In genomic region chr4:154070896-154071295, GRCm38 (mm10) we compare ENCODE assay signal across 8 mouse cellular contexts. TPM values are rescaled to one million over a fixed set of nuclear protein-coding genes. Genes with fewer than 3 reads are reported as not detected.
DNase-seq lines count a peak whose midpoint lies in the region; ATAC-seq and TF ChIP-seq lines count a peak whose summit lies in the region.

No protein-coding gene starts in this region.

- WGBS in midbrain, embryonic 13.5 days: 3% methylated on average over 5 of the region's 5 CpGs

- H3K4me1 ChIP-seq in CH12.LX (ENCODE audit: control insufficient read depth in 1 of 2, insufficient read depth in 2 of 2): 0 out of 4 replicates have a peak, but pooled peaks cover 0 to 3% of the 10 kb centered on the region in 2 experiments
- peaks cover 4% of the 10 kb centered on the region; the same call in 1 of the 2 replicates for H3K4me1 ChIP-seq in midbrain, embryonic 13.5 days (replicated peaks)

- H3K79me2 ChIP-seq in CH12.LX (replicated peaks; ENCODE audit: control insufficient read depth, extremely low read depth, insufficient read depth, poor library complexity, severe bottlenecking): no peaks in the 10 kb centered on the region

- peaks cover 59 to 86% of the 10 kb centered on the region in 2 experiments for H3K36me3 ChIP-seq in CH12.LX (replicated peaks in 1 of 2; ENCODE audit: control insufficient read depth in 1 of 2, insufficient read depth in 1 of 2, low read length in 1 of 2)
- no peaks in the 10 kb centered on the region for H3K36me3 ChIP-seq in midbrain, embryonic 13.5 days

- no peak for TF ChIP-seq EP300 in CH12.LX (IDR thresholded peaks at IDR 0.05; ENCODE audit: low read length)

- no peak for DNase-seq in gastrocnemius, adult 2 months
- DNase-seq in gastrocnemius, postnatal 36 days: no peak
- peak; percentile 25 for DNase-seq in CH12.LX (ENCODE audit: extremely low read depth)
- DNase-seq in c-Kit-positive CD71-positive TER-119-negative erythroid progenitor cells, embryonic 14.5 days (ENCODE audit: low read depth): peak; percentile 42
- DNase-seq in kidney, adult 9 months: peak; percentile 44
- DNase-seq in natural killer cell, adult 2 months (ENCODE audit: low spot score in 2 of 2): no peak
- no peak for DNase-seq in layer of hippocampus, adult 11-12 months (ENCODE audit: low spot score)

- no peaks in the 10 kb centered on the region for H3K9me3 ChIP-seq in CH12.LX (replicated peaks; ENCODE audit: low read length)
- no peaks in the 10 kb centered on the region for H3K9me3 ChIP-seq in midbrain, embryonic 13.5 days

- TF ChIP-seq POLR2A in CH12.LX (IDR thresholded peaks at IDR 0.05; ENCODE audit: low read depth, low read length): no peak

- in situ Hi-C loops in CH12.LX (cut with MboI; ENCODE audit: low pct_ligation_motif_present, low pct_unique_long_range_greater_than_20kb, low sequenced_read_pairs): no loop called here

- no peak overlapping the region for H3K4me3 ChIP-seq in gastrocnemius, adult 2 months
- H3K4me3 ChIP-seq in CH12.LX (replicated peaks in 1 of 3; ENCODE audit: low read depth in 2 of 3, low read length in 2 of 3, poor library complexity in 1 of 3): no peak overlapping the region
- no peak overlapping the region for H3K4me3 ChIP-seq in midbrain, embryonic 13.5 days (replicated peaks)

- H3K4me2 ChIP-seq in CH12.LX (ENCODE audit: insufficient read depth, low read depth, poor library complexity, severe bottlenecking): no peak overlapping the region
- H3K4me2 ChIP-seq in midbrain, embryonic 13.5 days (replicated peaks): no peak overlapping the region; the same call in 1 of the 2 replicates

- H3K9ac ChIP-seq in CH12.LX (ENCODE audit: insufficient read depth, low read depth): no peak overlapping the region
- H3K9ac ChIP-seq in midbrain, embryonic 13.5 days (replicated peaks): no peak overlapping the region

- no peak overlapping the region for H3K27ac ChIP-seq in gastrocnemius, adult 2 months
- no peak overlapping the region for H3K27ac ChIP-seq in CH12.LX (ENCODE audit: insufficient read depth, low read depth)
- no peak overlapping the region for H3K27ac ChIP-seq in midbrain, embryonic 13.5 days

- intact Hi-C loops in gastrocnemius, adult 2 months (cut with DNase I): no loop called here
- intact Hi-C loops in gastrocnemius, postnatal 36 days (cut with DNase I): no loop called here

- no peaks in the 10 kb centered on the region for H3K27me3 ChIP-seq in CH12.LX (replicated peaks)
- peaks cover 42% of the 10 kb centered on the region for H3K27me3 ChIP-seq in midbrain, embryonic 13.5 days

- 0 out of 2 replicates have a peak, but pooled peaks have one; percentile 37 for ATAC-seq in midbrain, embryonic 13.5 days

- TF ChIP-seq RAD21 in CH12.LX (IDR thresholded peaks at IDR 0.05; ENCODE audit: low read depth, low read length): peak; percentile 41

- TF ChIP-seq CTCF in gastrocnemius, adult 2 months (IDR thresholded peaks at IDR 0.05): peak; percentile 9; the same call in 1 of the 2 replicates
- peak in 1 of 2 experiments; percentile 51; a peak in 2 of 4 replicates for TF ChIP-seq CTCF in CH12.LX (conservative IDR thresholded peaks at IDR 0.05 in 1 of 2, IDR thresholded peaks at IDR 0.05 in 1 of 2; ENCODE audit: low read depth in 2 of 2, low read length in 2 of 2)

- dilution Hi-C loops in CH12.LX (cut with MboI; ENCODE audit: extremely low pct_ligation_motif_present, extremely low pct_unique_long_range_greater_than_20kb, low sequenced_read_pairs): no loop called here

TF ChIP-seq in CH12.LX, 34 proteins besides CTCF, POLR2A, EP300 and RAD21:
- TF ChIP-seq SMC3 (IDR thresholded peaks at IDR 0.05; ENCODE audit: low read depth, low read length) (peak; percentile 38), MAX (IDR thresholded peaks at IDR 0.05; ENCODE audit: low read length) (no peak), GABPA (IDR thresholded peaks at IDR 0.05; ENCODE audit: insufficient replicate concordance, low read depth, low read length) (no peak), NELFE (IDR thresholded peaks at IDR 0.05; ENCODE audit: low read depth, low read length) (no peak)

RNA-seq across cellular contexts. Expression of gene Ccdc27, which starts 28.4 kb away (rescaled TPM):
- not detected for total RNA-seq in gastrocnemius, adult 2 months (2021)
- not detected for total RNA-seq in gastrocnemius, postnatal 36 days (2021)
- total RNA-seq in CH12.LX (2012; rRNA removed) (not detected in 2 replicates), CH12.LX (2014; rRNA removed) (not detected in 2 replicates)
- polyA plus RNA-seq in CH12.LX (2012; ENCODE audit: insufficient read length, low read depth): not detected in 2 replicates
- polyA plus RNA-seq in midbrain, embryonic 13.5 days (2015; fragmentation: Nextera tagmentation; extraction: Ambion mirVana): not detected in 2 replicates

RNA-seq across cellular contexts. Expression of gene Smim1, which starts 44.9 kb away (rescaled TPM):
- 1 to 10 TPM; 2.0 to 2.3 TPM for total RNA-seq in gastrocnemius, adult 2 months (2021)
- 1 to 10 TPM; 2.0 to 2.6 TPM for total RNA-seq in gastrocnemius, postnatal 36 days (2021)
- total RNA-seq in CH12.LX (2012; rRNA removed) (1.7 and 2.3 TPM in 2 replicates), CH12.LX (2014; rRNA removed) (not detected in 2 replicates)
- polyA plus RNA-seq in CH12.LX (2012; ENCODE audit: insufficient read length, low read depth): 0.15 and 0.16 TPM in 2 replicates
- 4.7 and 6.1 TPM in 2 replicates for polyA plus RNA-seq in midbrain, embryonic 13.5 days (2015; fragmentation: Nextera tagmentation; extraction: Ambion mirVana)

RNA-seq across cellular contexts. Expression of gene Lrrc47, which starts 59.4 kb away (rescaled TPM):
- 10 to 100 TPM; 24.4 to 29.0 TPM for total RNA-seq in gastrocnemius, adult 2 months (2021)
- 10 to 100 TPM; 20.4 to 20.9 TPM for total RNA-seq in gastrocnemius, postnatal 36 days (2021)
- total RNA-seq in CH12.LX (2012; rRNA removed): 35.0 and 40.1 TPM in 2 replicates
- total RNA-seq in CH12.LX (2014; rRNA removed): 16.3 and 16.7 TPM in 2 replicates
- polyA plus RNA-seq in CH12.LX (2012; ENCODE audit: insufficient read length, low read depth): 96.6 and 98.0 TPM in 2 replicates
- 21.2 and 24.7 TPM in 2 replicates for polyA plus RNA-seq in midbrain, embryonic 13.5 days (2015; fragmentation: Nextera tagmentation; extraction: Ambion mirVana)

Comparison
In these comparisons a context has a peak if more than half of its experiments do, and no peak if none do; other contexts are left out.
1. DNase-seq: peak in CH12.LX (single experiment), c-Kit-positive CD71-positive TER-119-negative erythroid progenitor cells, embryonic 14.5 days (single experiment) and kidney, adult 9 months (single experiment); none in gastrocnemius, adult 2 months (single experiment), gastrocnemius, postnatal 36 days (0 of 2), natural killer cell, adult 2 months (0 of 2) and layer of hippocampus, adult 11-12 months (single experiment).